24 mouse cellular contexts compared by ENCODE assay signal in genomic region chr13:52183635-52184034, GRCm38 (mm10).
"Had no signal": no experiment of that assay in that cellular context is flagged by ENCODE, and none has a peak within 500 bp of the region (broad histone marks: within the 10 kb centered on the region; RNA-seq: fewer than 3 reads in every experiment).

No protein-coding gene starts in this region.

- H3K9ac ChIP-seq: heart, embryonic 12.5 days; hindbrain, embryonic 12.5 days; hindbrain, embryonic 14.5 days; intestine, embryonic 15.5 days; limb, embryonic 12.5 days; liver, embryonic 12.5 days; liver, embryonic 14.5 days had no signal

- H3K27me3 ChIP-seq: heart, embryonic 12.5 days; intestine, embryonic 15.5 days; limb, embryonic 12.5 days had no signal

- H3K27ac ChIP-seq: heart, embryonic 10.5 days; hindbrain, embryonic 10.5 days; hindbrain, embryonic 12.5 days; hindbrain, embryonic 14.5 days; intestine, embryonic 15.5 days; limb, embryonic 10.5 days; limb, embryonic 12.5 days; liver, embryonic 12.5 days; liver, embryonic 14.5 days had no signal

- H3K4me1 ChIP-seq: intestine, embryonic 15.5 days; limb, embryonic 10.5 days; limb, embryonic 12.5 days; liver, embryonic 12.5 days had no signal

- DNase-seq: gastrocnemius, postnatal 14 days; gastrocnemius, postnatal 36 days; heart, adult 18-20 months; heart, postnatal 10 days; heart, postnatal 4 days; kidney, adult 18-20 months; kidney, adult 8-10 months; kidney, postnatal 10 days; kidney, postnatal 36 days; layer of hippocampus, adult 9-11 months; layer of hippocampus, postnatal 36 days had no signal

- ATAC-seq: hindbrain, embryonic 16.5 days; inflammation-experienced regulatory T-cells, adult 6 months; intestine, embryonic 15.5 days; intestine, postnatal 0 days; liver, embryonic 12.5 days had no signal

- H3K36me3 ChIP-seq: heart, embryonic 10.5 days; heart, embryonic 12.5 days; hindbrain, embryonic 10.5 days; hindbrain, embryonic 12.5 days; intestine, embryonic 15.5 days; limb, embryonic 10.5 days; limb, embryonic 12.5 days; liver, embryonic 12.5 days had no signal

- H3K4me2 ChIP-seq: heart, embryonic 12.5 days; hindbrain, embryonic 12.5 days; hindbrain, embryonic 14.5 days; intestine, embryonic 15.5 days; limb, embryonic 12.5 days; liver, embryonic 12.5 days had no signal

- H3K4me3 ChIP-seq: heart, embryonic 10.5 days; heart, embryonic 12.5 days; hindbrain, embryonic 10.5 days; hindbrain, embryonic 12.5 days; intestine, embryonic 15.5 days; limb, embryonic 10.5 days; limb, embryonic 12.5 days; liver, embryonic 12.5 days had no signal

- H3K9me3 ChIP-seq: heart, embryonic 10.5 days; heart, embryonic 12.5 days; hindbrain, embryonic 10.5 days; hindbrain, embryonic 12.5 days; intestine, embryonic 15.5 days; limb, embryonic 10.5 days; limb, embryonic 12.5 days; liver, embryonic 12.5 days had no signal
